ENCODE assay signal across 8 mouse cellular contexts in genomic region chr5:92682621-92683348, GRCm38 (mm10). TPM values are rescaled to one million over a fixed set of nuclear protein-coding genes. Genes with fewer than 3 reads are reported as not detected.
DNase-seq lines count a peak whose midpoint lies in the region; ATAC-seq and TF ChIP-seq lines count a peak whose summit lies in the region.

No protein-coding gene starts in this region.

- no peaks in the 10 kb centered on the region for H3K36me3 ChIP-seq in heart, adult 2 months (ENCODE audit: control insufficient read depth, insufficient read depth, low read length)
- H3K36me3 ChIP-seq in kidney, adult 2 months (ENCODE audit: control insufficient read depth, insufficient read depth, low read length), result no peaks in the 10 kb centered on the region
- no peaks in the 10 kb centered on the region for H3K36me3 ChIP-seq in lung, postnatal 0 days (ENCODE audit: insufficient read depth, low read length)
- H3K36me3 ChIP-seq in stomach, embryonic 16.5 days (ENCODE audit: control insufficient read depth, insufficient read depth, low read length), result no peaks in the 10 kb centered on the region

- no peak for TF ChIP-seq EP300 in heart, adult 2 months (IDR thresholded peaks at IDR 0.05; ENCODE audit: insufficient read depth, low read depth, low read length)
- TF ChIP-seq EP300 in lung, postnatal 0 days (IDR thresholded peaks at IDR 0.05), result no peak

- no peak for TF ChIP-seq POLR2A in heart, adult 2 months (IDR thresholded peaks at IDR 0.05; ENCODE audit: insufficient read depth, low read depth, low read length)
- no peak for TF ChIP-seq POLR2A in kidney, adult 2 months (IDR thresholded peaks at IDR 0.05; ENCODE audit: low read depth, low read length)

- peak overlapping the region; percentile 44 for H3K4me3 ChIP-seq in heart, adult 2 months
- peak overlapping the region; percentile 69 for H3K4me3 ChIP-seq in kidney, adult 2 months (ENCODE audit: insufficient read depth, low read depth, low read length)
- H3K4me3 ChIP-seq in lung, postnatal 0 days (ENCODE audit: low read depth, low read length), result peak overlapping the region; percentile 43
- peak overlapping the region; percentile 51 for H3K4me3 ChIP-seq in stomach, embryonic 16.5 days (replicated peaks; ENCODE audit: low read length)

- H3K4me1 ChIP-seq in heart, adult 2 months (ENCODE audit: control insufficient read depth, insufficient read depth, low read length), result no peaks in the 10 kb centered on the region
- H3K4me1 ChIP-seq in kidney, adult 2 months (ENCODE audit: control insufficient read depth, insufficient read depth, low read length), result no peaks in the 10 kb centered on the region
- no peaks in the 10 kb centered on the region for H3K4me1 ChIP-seq in lung, postnatal 0 days (ENCODE audit: insufficient read depth, low read depth, low read length)
- 0 out of 2 replicates have a peak, but pooled peaks cover 5% of the 10 kb centered on the region for H3K4me1 ChIP-seq in stomach, embryonic 16.5 days (ENCODE audit: control insufficient read depth, insufficient read depth, low read length)

- peak; percentile 84 for DNase-seq in ES-CJ7 (ENCODE audit: low read depth, low spot score)
- peak; percentile 86 for DNase-seq in ZHBTc4 (ENCODE audit: low read depth, low spot score)
- DNase-seq in heart, adult 2 months, result peak; percentile 18 to 25
- DNase-seq in kidney, adult 2 months, result peak; percentile 71
- DNase-seq in lung, postnatal 0 days (ENCODE audit: low spot score), result peak; percentile 68
- no peak for DNase-seq in thymus, postnatal 14 days
- no peak for DNase-seq in frontal cortex, adult 2 months (ENCODE audit: extremely low spot score in 1 of 2, low spot score in 1 of 2)

- peak; percentile 31 for ATAC-seq in lung, postnatal 0 days
- ATAC-seq in stomach, embryonic 16.5 days (ENCODE audit: insufficient read depth, low FRiP score), result no peak

- H3K27me3 ChIP-seq in heart, adult 2 months (ENCODE audit: control insufficient read depth, insufficient read depth, low read length), result no peaks in the 10 kb centered on the region
- no peaks in the 10 kb centered on the region for H3K27me3 ChIP-seq in kidney, adult 2 months (replicated peaks; ENCODE audit: control insufficient read depth, insufficient read depth, low read length)
- H3K27me3 ChIP-seq in lung, postnatal 0 days (replicated peaks; ENCODE audit: insufficient read depth, low read length), result no peaks in the 10 kb centered on the region
- no peaks in the 10 kb centered on the region; the same call in 1 of the 2 replicates for H3K27me3 ChIP-seq in stomach, embryonic 16.5 days (ENCODE audit: control insufficient read depth, insufficient read depth, low read length)

- no peak for TF ChIP-seq CTCF in heart, adult 2 months (IDR thresholded peaks at IDR 0.05)
- TF ChIP-seq CTCF in kidney, adult 2 months (conservative IDR thresholded peaks at IDR 0.05; ENCODE audit: insufficient read depth, insufficient read length, low read depth, low read length), result no peak
- no peak for TF ChIP-seq CTCF in lung, postnatal 0 days (IDR thresholded peaks at IDR 0.05)

- no peaks in the 10 kb centered on the region for H3K9me3 ChIP-seq in lung, postnatal 0 days (ENCODE audit: low read length)
- no peaks in the 10 kb centered on the region for H3K9me3 ChIP-seq in stomach, embryonic 16.5 days (replicated peaks; ENCODE audit: control insufficient read depth, low read length)

- H3K27ac ChIP-seq in heart, adult 2 months, result no peak overlapping the region; the same call in 1 of the 2 replicates
- H3K27ac ChIP-seq in kidney, adult 2 months (ENCODE audit: insufficient read depth, low read depth, low read length), result peak overlapping the region; percentile 26
- peak overlapping the region; percentile 71 for H3K27ac ChIP-seq in lung, postnatal 0 days (ENCODE audit: low read length)
- no peak overlapping the region for H3K27ac ChIP-seq in stomach, embryonic 16.5 days (ENCODE audit: low read length)

- H3K4me2 ChIP-seq in lung, postnatal 0 days (replicated peaks; ENCODE audit: low read depth, low read length), result peak overlapping the region; percentile 72
- H3K4me2 ChIP-seq in stomach, embryonic 16.5 days (ENCODE audit: low read depth, low read length), result peak overlapping the region; percentile 89

- WGBS in heart, adult 2 months, result 4% methylated on average over 39 of the region's 39 CpGs
- WGBS in kidney, adult 2 months, result 7% methylated on average over 39 of the region's 39 CpGs
- WGBS in lung, postnatal 0 days, result 2% methylated on average over 39 of the region's 39 CpGs
- WGBS in stomach, embryonic 16.5 days, result 4% methylated on average over 39 of the region's 39 CpGs

- no peaks in the 10 kb centered on the region for H3K79me2 ChIP-seq in heart, adult 2 months (replicated peaks; ENCODE audit: control insufficient read depth, insufficient read depth, low read length)

- peak overlapping the region; percentile 52; the same call in 1 of the 2 replicates for H3K9ac ChIP-seq in heart, adult 2 months (ENCODE audit: low read depth, low read length)
- peak overlapping the region; percentile 41 for H3K9ac ChIP-seq in lung, postnatal 0 days (replicated peaks; ENCODE audit: low read depth)
- H3K9ac ChIP-seq in stomach, embryonic 16.5 days (ENCODE audit: low read length), result peak overlapping the region; percentile 68

- intact Hi-C loops in heart, adult 2 months (cut with DNase I), result loop anchor here (1.0 to 5.0 kb wide), 2 partner anchors 43 to 270 kb away; no protein-coding TSS in a partner anchor

RNA-seq across cellular contexts. Expression of gene Shroom3, which starts 0.5 kb away (rescaled TPM):
- total RNA-seq in heart, adult 2 months (2021), result 10 to 100 TPM; 32.8 to 38.5 TPM
- 31.4 and 32.8 TPM in 2 replicates for polyA plus RNA-seq in heart, adult 2 months (2012; rRNA removed)
- polyA plus RNA-seq in kidney, adult 2 months (2012; rRNA removed), result 18.6 and 22.8 TPM in 2 replicates
- polyA plus RNA-seq in lung, postnatal 0 days (2015; fragmentation: Nextera tagmentation; extraction: Ambion mirVana), result 8.8 and 10.6 TPM in 2 replicates
- polyA plus RNA-seq in stomach, embryonic 16.5 days (2015; fragmentation: Nextera tagmentation; extraction: Ambion mirVana), result 14.4 and 17.2 TPM in 2 replicates
- polyA plus RNA-seq in frontal cortex, adult 2 months (2012; rRNA removed), result 2.1 and 2.6 TPM in 2 replicates

RNA-seq across cellular contexts. Expression of gene Ccdc158, which starts 7.7 kb away (rescaled TPM):
- total RNA-seq in heart, adult 2 months (2021), result under 1 TPM in 1 of 2 experiments, not detected in 1; 0.09 TPM
- polyA plus RNA-seq in heart, adult 2 months (2012; rRNA removed), result 0.18 TPM in 1 of 2 replicates, not detected in the other
- polyA plus RNA-seq in kidney, adult 2 months (2012; rRNA removed), result 0.28 and 0.31 TPM in 2 replicates
- 1.1 and 1.6 TPM in 2 replicates for polyA plus RNA-seq in lung, postnatal 0 days (2015; fragmentation: Nextera tagmentation; extraction: Ambion mirVana)
- 0.50 and 0.61 TPM in 2 replicates for polyA plus RNA-seq in stomach, embryonic 16.5 days (2015; fragmentation: Nextera tagmentation; extraction: Ambion mirVana)
- 0.40 and 0.66 TPM in 2 replicates for polyA plus RNA-seq in frontal cortex, adult 2 months (2012; rRNA removed)

Comparison
In these comparisons a context has a peak if more than half of its experiments do, and no peak if none do; other contexts are left out.
1. DNase-seq: peak in ES-CJ7 (single experiment), ZHBTc4 (single experiment), heart, adult 2 months (2 of 2), kidney, adult 2 months (single experiment) and lung, postnatal 0 days (single experiment); none in thymus, postnatal 14 days (single experiment) and frontal cortex, adult 2 months (0 of 2).
2. H3K27ac ChIP-seq: peak in kidney, adult 2 months (single experiment) and lung, postnatal 0 days (single experiment); none in heart, adult 2 months (single experiment) and stomach, embryonic 16.5 days (single experiment).
3. Peak in every context shown above with its lines, with median percentiles within 50 percentile points of each other: H3K4me3 ChIP-seq and H3K9ac ChIP-seq.